Mouse (Mus musculus) embryonic fibroblast, embryonic 13.5 days (primary cell): Measurements from ENCODE around the gene Vmn2r89.
"Not testable (repeated sequence)": the region's sequence is repeated elsewhere in the genome, so short reads cannot be mapped to it uniquely, and the experiment has no call there.

Source experiments
- CTCF ChIP-seq: IDR thresholded peaks from 2 replicates; pipeline ENCODE4 v1.5.1; 2011; ENCODE audit warnings: mild to moderate bottlenecking, control low read depth, low read length, moderate library complexity, borderline replicate concordance; ENCODE audit not compliant: insufficient read depth
- POLR2A ChIP-seq: IDR thresholded peaks from 2 replicates; pipeline ENCODE4 v1.6.1; 2011; ENCODE audit warnings: low read depth, mild to moderate bottlenecking, control low read depth, low read length, moderate library complexity

GRCm38 (mm10) chr14:51430138-51430537 lies 21.5 kb upstream of the Vmn2r89 start:
- TF ChIP-seq CTCF, POLR2A: not testable (repeated sequence)
